Mouse (Mus musculus) thymus, postnatal 4 days (tissue): ENCODE measurements around the gene Olfr1351.
"Not testable (repeated sequence)": the region's sequence is repeated elsewhere in the genome, so short reads cannot be mapped to it uniquely, and the experiment has no call there.

Experiments used
- DNase-seq: peaks from one replicate; pipeline ENCODE4 v3.0.0; 2021

Gene Olfr1351

GRCm38 (mm10) chr10:79012172-79012571, at the start of gene Olfr1351:
TSS of gene Olfr1351 (plus strand) at chr10:79012472.
- no peak for DNase-seq

GRCm38 (mm10) chr10:78963009-78963408, 49.3 kb upstream of the Olfr1351 start, which contains the start of gene Olfr1353:
TSS of gene Olfr1353 (plus strand) at chr10:78963309.
- DNase-seq = not testable (repeated sequence)

DNA sequence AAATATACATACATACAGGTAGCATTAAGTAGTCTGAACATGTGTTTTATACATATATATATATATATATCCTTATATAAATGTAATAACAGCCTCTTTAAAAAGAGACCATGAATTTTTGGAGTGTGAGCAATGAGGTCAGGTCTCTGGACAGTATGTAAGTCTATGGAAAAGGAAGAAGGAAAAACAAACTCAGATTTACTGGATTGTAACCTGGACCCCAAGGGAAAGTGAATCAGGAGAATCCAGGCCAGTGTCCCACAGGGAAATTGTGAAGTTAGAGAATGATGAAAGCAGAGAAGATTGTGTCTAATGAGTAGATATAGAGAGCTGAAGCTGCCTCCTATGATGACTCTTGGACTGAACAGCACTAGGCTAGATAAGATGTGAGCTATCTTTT, 31.5 kb upstream of the Olfr1351 start, which contains the start of gene Olfr1352:
Gene Olfr1352 (plus strand): TSS at position 301 of the 400 bp plus-strand sequence.
- DNase-seq = no peak

GRCm38 (mm10) chr10:79028441-79028840, 16.2 kb downstream of the Olfr1351 start, which contains the start of gene Olfr57:
TSS of gene Olfr57 (plus strand) at chr10:79028741.
- DNase-seq = no peak

GRCm38 (mm10) chr10:79042457-79042856, 30.2 kb downstream of the Olfr1351 start:
- not testable (repeated sequence) for DNase-seq

DNA sequence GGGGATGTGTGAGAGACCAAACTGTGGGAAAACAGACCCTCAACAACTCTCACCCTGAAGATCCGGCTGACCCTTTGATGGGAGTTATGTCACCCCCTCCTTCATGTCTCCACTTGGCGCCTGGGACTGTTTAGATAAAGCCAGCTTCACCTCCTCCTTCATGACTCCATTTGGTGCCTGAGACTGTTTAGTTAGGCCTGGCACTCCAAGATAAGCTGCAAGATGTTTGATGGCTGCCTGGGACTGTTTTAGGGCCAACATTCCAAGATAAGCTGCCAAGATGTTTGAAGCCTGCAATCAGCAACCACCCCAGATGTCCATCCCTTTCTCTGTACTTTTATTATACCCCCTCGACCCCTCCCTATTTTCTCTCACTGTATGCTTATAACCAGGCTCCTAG, 45.1 kb downstream of the Olfr1351 start:
- not testable (repeated sequence) for DNase-seq
